Mouse (Mus musculus) left cerebral cortex, postnatal 36 days (tissue): ENCODE measurements around the gene Insc. TPM values are rescaled to one million over a fixed set of nuclear protein-coding genes. Genes with fewer than 3 reads are reported as not detected.
A peak's percentile ranks its signal among the peaks of the same experiment; 100 is the strongest.

Experiments used
- DNase-seq, 2 experiments: peaks; one replicate each; pipeline ENCODE4 v3.0.0; 2021 to 2022; ENCODE audit warnings: low spot score in 2 of 2, mixed read lengths in 1 of 2
- intact Hi-C: fragments of 180-260 bp; cut with DNase I; formaldehyde crosslinking; loops from one replicate; pipeline ENCODE4 v1.15.1; 2025
- total RNA-seq, 2 experiments: library from RNA; stranded (reverse); gene quantifications; 2 replicates each; pipeline ENCODE4 v1.2.3; 2021

Gene Insc
- total RNA-seq, 2 experiments from 2014 or later, result 2.6 to 3.2 TPM

DNA sequence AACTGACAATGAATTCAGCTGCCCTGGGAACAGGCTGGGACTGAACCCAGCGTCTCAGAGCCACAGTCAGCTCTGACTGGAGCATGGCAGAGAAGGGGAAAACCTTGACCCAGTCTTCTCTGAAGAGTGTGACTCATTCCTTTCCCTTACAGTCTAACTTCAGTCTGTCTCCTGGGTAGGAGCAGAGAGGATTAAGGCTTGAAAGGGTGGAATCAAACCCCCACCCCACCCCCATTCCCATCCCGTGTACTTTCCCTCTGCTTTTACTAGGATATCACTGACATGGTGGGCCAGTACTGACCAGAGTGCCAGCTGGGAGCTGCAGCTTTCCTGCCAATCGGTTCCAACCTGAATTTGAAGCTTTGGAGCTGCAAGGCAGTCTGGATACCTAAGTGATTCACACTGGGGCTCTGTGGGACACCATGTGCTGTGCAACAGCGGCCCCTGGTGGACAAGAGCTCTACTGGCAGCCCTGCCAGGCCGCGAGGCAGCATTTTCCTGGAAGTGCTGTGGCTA, 73.9 kb downstream of the Insc start:
- peak; percentile 78 to 80 for DNase-seq
- intact Hi-C loops, result loop anchor here (2.0 to 10.0 kb wide), 4 partner anchors 85 to 543 kb away; partner anchors contain the start of gene Psma1

DNA sequence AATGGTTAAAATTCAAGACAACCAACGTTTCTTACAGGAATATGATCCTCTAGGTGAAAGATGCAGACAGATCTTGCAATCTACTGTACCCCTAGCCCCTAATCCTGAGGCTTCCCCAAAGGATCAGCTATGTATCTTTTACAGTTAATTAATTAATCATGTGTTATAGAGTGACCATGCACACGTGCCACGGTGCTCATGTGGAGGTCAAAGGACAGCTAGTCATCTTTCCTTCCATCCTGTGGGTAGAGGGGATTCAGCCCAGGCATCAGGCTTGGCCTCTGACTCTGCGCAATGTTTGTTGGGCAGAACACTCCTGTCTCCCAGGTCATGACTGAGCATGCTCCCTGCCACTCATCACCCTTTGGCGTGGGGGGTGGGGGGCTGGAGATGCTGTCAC, 74.4 kb downstream of the Insc start:
- no peak for DNase-seq
- intact Hi-C loops, result loop anchor here (2.0 to 10.0 kb wide), 4 partner anchors 86 to 543 kb away; partner anchors contain the start of gene Psma1

DNA sequence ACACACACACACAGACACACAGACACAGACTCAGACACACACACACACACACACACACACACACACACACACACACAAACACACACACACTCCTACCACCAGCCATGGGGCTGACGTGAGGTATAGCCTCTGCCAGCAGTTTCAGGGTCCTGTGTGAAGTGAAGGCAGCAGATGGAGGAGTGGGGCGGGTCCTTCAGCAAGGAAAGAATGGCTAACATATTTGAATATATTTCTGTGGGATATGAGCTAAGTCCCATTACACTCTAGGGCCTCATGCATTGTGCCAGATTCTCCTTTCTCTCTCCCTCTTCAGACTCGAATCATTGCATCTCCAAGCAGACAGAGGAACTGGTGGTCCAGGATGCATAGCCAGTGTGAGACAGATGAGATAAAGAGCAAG, 74.9 kb downstream of the Insc start:
- no peak for DNase-seq
- intact Hi-C loops, result loop anchor here (5.0 to 10.0 kb wide), 3 partner anchors 86 to 544 kb away; partner anchors contain the start of gene Psma1

DNA sequence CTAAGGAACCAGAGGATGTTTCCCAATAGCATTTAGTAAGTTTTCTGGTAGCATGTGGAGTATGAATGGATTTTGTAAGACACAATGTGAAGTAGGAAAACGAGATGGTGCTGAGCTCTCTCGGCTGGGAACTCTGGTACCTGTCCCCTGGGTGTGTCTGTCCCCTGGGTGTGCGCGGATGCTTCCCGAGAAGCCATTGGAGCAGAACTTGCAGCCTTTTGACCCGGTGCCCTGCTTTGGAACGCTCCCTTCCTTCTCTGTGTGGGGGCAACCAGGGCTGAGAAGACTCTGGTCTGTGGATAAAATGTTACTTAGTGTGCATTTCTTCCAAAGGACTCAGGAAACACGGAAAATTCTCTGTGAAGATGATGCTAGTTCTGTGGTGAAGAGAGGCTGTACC, 75.3 kb downstream of the Insc start:
- no peak for DNase-seq
- intact Hi-C loops, result loop anchor here (5.0 to 10.0 kb wide), 3 partner anchors 87 to 544 kb away; partner anchors contain the start of gene Psma1

DNA sequence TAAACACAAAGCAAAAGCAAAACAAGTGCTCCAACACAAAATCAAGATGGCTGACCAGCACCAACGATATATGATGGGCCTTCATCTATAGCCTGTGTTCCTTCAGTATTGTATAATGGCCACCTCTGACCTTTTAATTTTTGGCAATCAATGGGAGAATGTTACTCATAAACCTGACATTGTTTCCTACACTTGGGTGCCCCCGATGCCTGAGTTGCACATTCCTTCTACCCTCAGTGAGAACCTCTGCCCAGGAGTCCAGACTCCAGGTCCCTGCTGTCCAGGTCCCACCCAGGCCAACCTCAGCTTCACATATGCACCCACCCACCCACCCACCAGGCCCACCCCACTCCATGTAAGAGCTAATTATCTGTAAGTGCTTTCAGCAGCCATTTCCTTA, 79.2 kb downstream of the Insc start:
- DNase-seq, result no peak
- intact Hi-C loops, result no loop called here

DNA sequence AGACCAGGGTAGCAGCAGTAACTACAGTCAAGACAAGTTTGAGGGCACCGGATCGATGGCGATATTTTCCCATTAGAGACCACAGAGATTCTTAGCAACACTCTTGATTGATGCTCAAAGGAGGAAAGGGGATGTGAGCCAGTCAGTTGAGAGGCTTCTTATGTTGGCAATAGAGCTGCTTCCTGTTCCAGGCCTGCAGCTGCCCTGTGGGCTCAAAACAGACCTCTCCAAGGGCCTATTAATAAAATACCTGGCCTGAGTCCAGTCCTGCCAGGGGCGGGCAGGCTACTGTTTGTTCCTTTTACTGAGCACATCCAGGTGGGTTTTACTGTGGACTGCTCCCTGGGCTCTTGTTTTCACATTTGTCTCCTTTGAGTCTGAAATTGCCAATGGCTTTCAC, 83.9 kb downstream of the Insc start:
- no peak for DNase-seq
- intact Hi-C loops, result no loop called here

DNA sequence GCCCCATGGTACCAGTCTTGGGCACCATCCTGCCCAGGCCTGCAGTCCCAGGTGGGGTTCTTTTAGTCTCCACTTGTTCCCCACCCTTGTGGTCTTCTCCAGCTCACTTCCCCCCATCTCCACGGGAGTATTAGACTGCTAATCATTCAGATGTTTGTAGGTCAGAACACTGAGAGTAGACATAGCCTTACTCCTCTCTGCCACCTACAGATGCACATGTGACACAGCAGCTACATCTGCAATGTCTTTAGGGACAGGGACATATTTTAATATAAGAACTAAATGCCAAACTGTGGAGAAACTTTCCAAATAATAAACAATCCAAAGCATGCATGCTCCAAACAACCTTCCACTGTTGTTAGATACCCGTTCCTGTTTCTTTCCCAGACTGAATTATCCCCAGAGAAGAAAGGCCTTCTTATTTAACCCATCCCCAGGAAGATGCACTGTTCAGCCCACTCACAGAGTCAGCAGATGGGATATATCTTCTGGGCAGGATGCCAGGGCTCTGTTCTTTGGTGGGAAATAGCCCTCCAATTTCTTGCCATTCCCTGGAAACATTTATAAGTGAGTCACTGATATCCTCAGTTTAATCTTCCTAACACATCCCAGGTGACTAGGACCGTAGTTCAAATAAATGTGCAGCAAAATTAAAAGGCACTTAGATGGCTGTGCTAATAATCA, 88.9 kb downstream of the Insc start:
- intact Hi-C loops, result no loop called here
- DNase-seq, result no peak

DNA sequence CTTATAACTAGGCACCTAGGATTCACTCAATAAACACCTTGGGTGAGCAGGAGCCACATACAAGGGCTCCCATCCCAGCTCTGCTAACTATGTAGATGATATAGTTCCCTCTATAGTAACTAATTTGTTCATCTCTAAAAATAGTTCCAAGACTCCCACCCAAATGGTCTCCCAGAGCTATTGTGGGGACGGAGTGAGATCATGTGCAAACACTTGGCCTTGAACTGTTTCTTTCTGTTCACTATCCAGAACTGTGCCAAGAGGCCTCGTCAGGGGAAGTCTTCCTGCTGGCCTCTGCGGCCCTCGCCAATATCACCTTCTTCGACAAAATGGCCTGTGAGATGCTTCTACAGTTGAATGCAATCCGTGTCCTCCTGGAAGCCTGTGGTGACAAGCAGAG, 91.0 kb downstream of the Insc start:
- intact Hi-C loops, result no loop called here
- DNase-seq, result no peak

DNA sequence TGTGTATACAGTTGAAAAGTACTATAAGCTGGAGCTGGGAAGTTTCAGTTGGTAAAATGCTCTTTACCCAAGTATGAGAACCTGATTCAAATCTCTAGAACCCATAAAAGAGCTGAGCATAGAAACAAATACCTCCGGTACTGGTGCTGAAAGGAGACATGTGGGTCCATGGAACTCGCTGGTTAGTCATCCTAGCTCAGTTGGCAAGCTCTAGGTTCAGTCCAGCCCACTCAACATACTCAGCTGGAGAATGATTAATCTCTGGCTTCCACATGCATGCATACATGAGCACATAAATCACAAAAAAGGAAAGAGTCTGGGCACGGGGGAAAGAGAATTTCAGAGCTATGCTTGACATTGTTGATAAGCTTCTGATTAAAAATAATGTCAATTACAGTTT, 93.8 kb downstream of the Insc start:
- peak in 1 of 2 experiments; percentile 8 for DNase-seq
- intact Hi-C loops, result no loop called here

DNA sequence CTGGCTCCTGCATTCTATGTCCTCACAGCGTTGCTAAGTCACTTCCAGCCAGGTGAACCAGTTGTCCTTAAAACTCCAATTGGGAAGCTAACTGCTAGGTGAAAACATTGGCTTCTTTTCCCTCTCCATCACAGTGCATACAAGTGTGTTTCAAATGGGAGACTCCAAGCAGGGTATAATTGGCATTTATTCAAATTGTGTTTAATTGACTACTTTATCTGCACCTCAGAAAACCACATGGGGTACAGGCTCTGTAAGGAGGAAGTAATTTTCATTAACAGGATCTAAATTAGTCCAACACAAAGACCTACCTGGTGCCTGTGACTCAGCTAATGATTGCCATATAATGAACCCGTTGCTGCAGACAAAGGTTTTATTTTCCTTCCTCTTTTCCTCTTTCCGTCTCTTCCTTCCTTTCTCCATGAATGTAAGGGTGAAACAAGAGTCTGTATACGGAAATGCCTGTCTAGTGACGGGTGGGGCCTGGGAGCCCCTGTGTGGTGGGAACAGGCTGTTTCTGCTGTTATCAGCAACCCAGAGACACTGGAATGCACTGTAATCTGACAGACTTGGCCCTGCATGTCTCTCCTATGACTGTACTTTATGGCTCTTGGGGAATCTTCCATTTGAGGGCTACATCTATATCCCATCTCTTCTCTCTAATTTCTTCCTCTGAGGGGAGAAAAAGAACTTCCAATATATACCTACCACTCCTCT, 96.7 kb downstream of the Insc start:
- DNase-seq, result no peak
- intact Hi-C loops, result no loop called here

DNA sequence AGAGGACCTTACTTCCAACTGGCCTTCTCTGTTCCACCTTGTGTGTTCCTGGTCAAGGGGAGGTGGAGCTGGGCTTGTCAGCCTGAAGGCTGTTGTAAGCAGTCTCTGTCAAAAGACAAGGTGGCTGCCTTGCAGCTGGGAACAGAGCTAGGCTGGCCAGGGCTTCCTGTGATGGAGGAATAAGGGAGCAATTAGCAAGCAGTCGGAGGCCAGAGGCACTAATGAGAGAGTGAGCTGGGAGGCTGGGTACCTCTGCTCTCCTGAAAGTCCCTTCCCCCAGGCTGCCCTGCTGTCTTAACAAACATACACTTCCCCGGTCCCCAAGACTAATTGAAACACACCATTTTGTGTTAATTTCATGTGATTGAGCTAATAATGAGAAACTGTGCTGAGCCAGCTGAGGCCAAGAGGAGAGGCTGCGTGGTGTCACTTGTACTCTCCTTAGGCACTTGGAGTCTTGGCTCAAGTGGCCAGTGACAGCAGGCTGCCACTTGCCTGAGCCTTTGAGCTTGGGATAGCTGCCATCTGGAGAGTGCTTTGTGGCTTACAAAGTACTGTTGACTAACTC, 99.2 kb downstream of the Insc start:
- DNase-seq, result no peak
- intact Hi-C loops, result no loop called here

DNA sequence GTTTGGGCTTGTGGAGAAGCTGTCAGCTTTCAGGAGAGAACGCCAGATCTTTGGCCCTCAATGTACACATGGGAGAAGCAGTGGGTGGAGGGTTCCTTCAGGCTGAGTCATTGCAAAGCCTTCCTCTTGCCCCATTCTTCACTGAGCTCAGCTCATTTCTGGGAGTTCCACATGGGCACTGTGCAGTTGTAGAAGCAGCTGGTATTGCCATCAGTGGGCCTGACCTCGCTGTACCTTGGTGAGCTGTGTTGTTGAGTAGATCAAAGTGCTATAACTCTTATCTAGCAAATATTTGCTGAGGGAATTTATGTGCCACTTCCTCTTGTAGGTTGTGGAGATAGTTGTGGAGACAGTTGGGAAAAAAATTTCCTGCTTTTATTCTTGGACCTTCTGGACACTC, 103.7 kb downstream of the Insc start:
- no peak for DNase-seq
- intact Hi-C loops, result no loop called here

DNA sequence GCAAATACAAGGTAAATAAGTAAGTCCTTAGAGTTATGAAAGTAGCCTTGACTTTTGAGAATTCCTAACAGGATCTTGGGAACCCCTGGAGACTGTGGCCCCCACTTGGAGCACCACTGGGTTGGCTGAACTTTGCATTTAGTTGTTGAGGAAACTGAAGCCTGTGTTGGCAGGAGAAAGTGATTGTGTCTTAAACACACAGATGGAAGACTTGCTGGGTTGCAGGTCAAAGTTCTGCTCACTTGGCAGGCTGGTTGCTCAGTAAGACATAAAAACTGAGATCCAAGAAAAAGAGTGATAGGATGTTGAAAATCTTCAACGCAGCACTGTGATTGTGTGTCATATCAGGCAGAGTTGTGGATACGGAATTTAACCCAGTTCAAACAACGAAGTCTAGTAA, 108.9 kb downstream of the Insc start:
- no peak for DNase-seq
- intact Hi-C loops, result no loop called here

DNA sequence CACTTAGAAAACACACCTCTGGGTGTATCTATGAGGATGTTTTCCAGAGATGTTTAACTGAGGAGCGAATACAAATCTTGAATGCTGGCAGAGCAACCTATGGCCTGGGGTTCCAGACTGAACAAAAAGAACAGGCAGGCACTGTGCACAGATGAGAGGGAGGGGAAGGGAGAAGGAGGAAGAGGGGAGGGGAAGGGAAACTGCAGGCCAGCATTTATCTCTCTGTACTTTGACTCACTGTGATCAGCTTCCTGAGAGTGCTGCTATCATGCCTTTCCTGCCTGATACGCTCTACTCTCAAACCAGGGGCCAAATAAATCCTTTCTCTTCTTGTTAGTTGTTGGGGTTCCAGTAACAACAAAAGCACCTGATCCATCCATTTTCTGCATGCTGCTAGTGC, 110.7 kb downstream of the Insc start:
- intact Hi-C loops, result no loop called here
- no peak for DNase-seq

DNA sequence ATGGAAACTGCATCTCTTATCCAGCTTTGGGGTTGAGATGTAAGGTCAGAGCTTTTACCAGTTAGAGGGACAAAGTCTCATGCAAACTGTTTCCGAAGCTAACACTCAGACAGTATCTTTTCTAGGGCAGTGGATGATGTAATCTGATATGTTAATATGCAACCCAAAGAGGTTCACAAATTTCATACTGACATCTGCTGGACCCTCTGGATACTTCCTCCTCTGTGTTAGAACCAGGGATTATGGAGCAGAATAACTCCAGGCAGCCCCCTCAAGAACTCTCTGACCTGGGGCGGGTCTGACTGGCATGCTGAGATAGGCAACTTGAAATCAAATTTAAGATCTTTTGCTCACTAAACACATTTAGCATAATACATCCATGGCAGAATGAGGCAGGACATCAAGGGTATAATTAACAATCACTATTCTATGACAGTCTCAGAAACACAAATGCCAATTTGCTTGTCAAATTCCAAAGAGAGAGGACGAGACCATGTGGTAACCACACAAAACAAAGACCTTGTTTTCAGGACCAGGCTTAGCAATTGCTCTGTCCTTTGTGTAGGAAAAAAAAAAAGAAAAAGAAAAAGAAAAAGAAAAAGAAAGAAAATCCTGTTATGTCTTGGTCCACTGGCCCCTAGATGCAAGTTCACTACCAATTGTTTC, 117.5 kb downstream of the Insc start:
- no peak for DNase-seq

DNA sequence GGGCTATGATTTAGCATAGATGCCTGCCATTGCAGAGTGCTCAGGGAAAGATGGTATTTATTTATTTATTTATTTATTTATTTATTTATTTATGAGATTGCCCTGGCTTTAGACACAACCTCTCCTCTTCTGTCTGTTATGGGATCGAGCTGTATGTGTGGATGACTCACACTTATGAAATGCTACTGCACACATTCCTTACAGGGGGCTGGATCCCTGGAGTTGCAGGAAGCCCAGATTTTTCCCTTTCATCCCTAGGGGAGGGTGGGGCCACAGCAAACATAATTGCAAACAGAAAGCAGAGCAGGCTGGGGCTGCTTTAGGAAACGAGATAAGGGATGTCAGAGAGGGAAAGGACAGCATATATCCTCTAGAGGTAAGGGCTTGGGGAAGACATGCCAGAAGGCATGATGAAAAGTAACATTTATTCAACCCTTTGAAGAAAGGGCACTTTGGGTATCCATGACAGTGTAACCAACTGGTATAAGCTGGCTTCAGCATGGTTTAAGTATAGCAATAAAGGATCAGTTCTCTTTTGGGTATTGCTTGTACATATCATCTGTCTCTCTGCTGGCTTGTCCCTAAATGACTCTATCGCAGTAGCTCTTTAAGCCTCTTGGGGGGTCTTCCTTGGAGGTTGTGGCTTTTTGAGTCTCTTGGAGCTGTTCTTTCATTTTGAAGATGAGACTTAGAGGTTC, 130.0 kb downstream of the Insc start:
- DNase-seq, result no peak
- intact Hi-C loops, result loop anchor here (5.0 kb wide), 1 partner anchor 1159 kb away; no protein-coding TSS in a partner anchor

More for the DNA sequence above, 117.5 kb downstream of the Insc start:
- intact Hi-C loops, result no loop called here

DNA sequence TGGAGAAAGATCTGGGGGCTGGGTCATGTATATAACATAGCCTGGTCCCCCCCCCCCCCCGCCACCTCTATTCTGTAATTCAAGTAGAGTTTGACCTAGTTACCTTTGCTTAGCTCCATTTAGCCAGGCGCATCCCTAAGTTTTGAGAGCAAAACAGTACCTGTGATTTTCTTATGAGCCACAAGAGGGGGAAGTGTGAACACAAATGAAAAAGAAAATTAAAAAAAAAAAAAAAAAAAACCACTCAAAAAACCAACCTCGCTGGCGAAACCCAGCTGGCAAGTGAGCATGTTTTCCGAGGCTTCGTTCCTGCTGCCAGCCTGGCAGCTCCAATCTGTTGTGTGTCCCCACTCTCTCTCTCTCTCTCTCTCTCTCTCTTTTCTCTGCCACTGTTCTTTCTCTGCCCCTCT, 130.5 kb downstream of the Insc start:
- intact Hi-C loops, result loop anchor here (5.0 kb wide), 1 partner anchor 1158 kb away; no protein-coding TSS in a partner anchor

DNA sequence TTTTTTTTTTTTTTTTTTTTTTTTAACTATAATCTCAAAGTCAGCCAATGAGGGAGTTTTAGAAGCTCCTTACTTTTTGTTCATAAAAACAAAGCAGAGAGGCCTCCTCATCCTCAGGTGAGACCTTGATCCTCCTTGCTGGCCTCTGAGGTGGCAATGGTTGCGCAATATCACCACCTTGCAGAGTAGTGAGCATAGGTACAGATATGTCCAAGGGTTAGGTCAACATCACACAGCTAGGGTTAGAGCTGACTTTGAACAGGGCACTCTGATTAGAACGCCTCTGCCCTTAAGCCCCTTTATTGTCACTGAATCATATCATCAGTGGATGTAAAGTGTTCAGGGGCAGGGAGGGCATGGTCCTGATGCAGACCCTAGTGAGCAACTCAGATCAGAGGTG, 131.1 kb downstream of the Insc start:
- DNase-seq, result no peak
- intact Hi-C loops, result loop anchor here (5.0 kb wide), 1 partner anchor 1158 kb away; no protein-coding TSS in a partner anchor

More for the DNA sequence above, 130.5 kb downstream of the Insc start:
- DNase-seq, result peak; percentile 29 to 39

DNA sequence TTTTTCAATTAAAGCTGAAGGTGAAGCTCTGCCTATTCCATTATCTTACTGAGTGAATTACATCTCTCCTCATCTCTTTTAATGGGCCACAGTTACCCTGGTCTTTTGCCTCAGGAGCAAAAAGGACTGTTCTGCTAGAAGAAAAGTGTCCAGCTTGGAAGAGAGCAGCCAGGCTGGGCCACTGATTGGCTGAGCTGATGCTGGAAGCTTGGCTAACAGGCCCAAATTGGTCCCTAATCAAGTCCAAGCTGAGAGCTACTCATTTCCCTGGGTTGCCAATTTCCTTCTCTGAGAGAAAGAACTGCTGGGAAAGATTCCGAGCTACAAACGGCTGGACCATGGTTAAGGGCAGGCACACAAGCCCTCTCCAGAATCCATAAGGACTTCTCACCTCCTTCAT, 140.1 kb downstream of the Insc start:
- intact Hi-C loops, result no loop called here
- DNase-seq, result no peak
